Mouse (Mus musculus) bone marrow, adult 2 months (tissue): ENCODE data around the gene Chka.

Experiments
- CTCF ChIP-seq: fragments of 200-500 bp; IDR thresholded peaks from 2 replicates; pipeline ENCODE4 v1.5.1; 2011; ENCODE audit warnings: low read length, control low read depth; ENCODE audit not compliant: control insufficient read depth, insufficient read depth
- POLR2A ChIP-seq: fragments of 200-500 bp; IDR thresholded peaks from 2 replicates; pipeline ENCODE4 v1.6.1; 2011; ENCODE audit warnings: low read depth, mild to moderate bottlenecking, control low read depth, low read length, borderline replicate concordance; ENCODE audit not compliant: control insufficient read depth

- no peak for TF ChIP-seq CTCF
- no peak for TF ChIP-seq POLR2A
Observed at GRCm38 (mm10) chr19:3846676-3847604, 4.6 kb upstream of the Chka start.
